Mouse (Mus musculus): ENCODE data around the gene Zfp580. TPM values are rescaled to one million over a fixed set of nuclear protein-coding genes. Genes with fewer than 3 reads are reported as not detected.
A peak's percentile ranks its signal among the peaks of the same experiment; 100 is the strongest.

The Zfp580 gene
- polyA plus RNA-seq, 1 experiment, result 29.9 TPM

- peak within 1 kb of the TSS; percentile 53 for H3K27ac ChIP-seq (ENCODE audit: control insufficient read depth, insufficient read depth, low read length)
- H3K27me3 ChIP-seq (ENCODE audit: control insufficient read depth, insufficient read depth, low read length), result no peaks in the 10 kb centered on the region
- no peaks in the 10 kb centered on the region for H3K36me3 ChIP-seq (ENCODE audit: control insufficient read depth, insufficient read depth, low read length)
- peak; percentile 42; the same call in 1 of the 2 replicates for TF ChIP-seq CTCF (IDR thresholded peaks at IDR 0.05; ENCODE audit: borderline replicate concordance, control insufficient read depth, extremely low read depth, insufficient read depth, low read length, poor library complexity)
- peak; percentile 65; the same call in 1 of the 2 replicates for TF ChIP-seq POLR2A (IDR thresholded peaks at IDR 0.05; ENCODE audit: control insufficient read depth, extremely low read depth, insufficient read depth, low read length, poor library complexity)
- peak within 1 kb of the TSS; percentile 78 for H3K4me3 ChIP-seq (ENCODE audit: control insufficient read depth, insufficient read depth, low read length)
- H3K4me1 ChIP-seq (replicated peaks; ENCODE audit: control insufficient read depth, insufficient read depth, low read length), result peaks cover 6% of the 10 kb centered on the region
- under 1% methylated on average over 48 of the region's 48 CpGs for WGBS
- peak; percentile 95 for DNase-seq
Measured at GRCm38 (mm10) chr7:5038109-5038732, 13.1 kb upstream of the Zfp580 start, which contains the start of gene Zfp784. Gene Zfp784, minus strand, starts transcription at chr7:5038446.

- TF ChIP-seq POLR2A (IDR thresholded peaks at IDR 0.05; ENCODE audit: control insufficient read depth, extremely low read depth, insufficient read depth, low read length, poor library complexity) (no peak), CTCF (IDR thresholded peaks at IDR 0.05; ENCODE audit: borderline replicate concordance, control insufficient read depth, extremely low read depth, insufficient read depth, low read length, poor library complexity) (no peak)
- no peaks in the 10 kb centered on the region for H3K27me3 ChIP-seq (ENCODE audit: control insufficient read depth, insufficient read depth, low read length)
- no peaks in the 10 kb centered on the region for H3K36me3 ChIP-seq (ENCODE audit: control insufficient read depth, insufficient read depth, low read length)
- no peak overlapping the region for H3K27ac ChIP-seq (ENCODE audit: control insufficient read depth, insufficient read depth, low read length)
- 33% methylated on average over 5 of the region's 5 CpGs for WGBS
- no peak for DNase-seq
- H3K4me3 ChIP-seq (ENCODE audit: control insufficient read depth, insufficient read depth, low read length), result no peak overlapping the region
- H3K4me1 ChIP-seq (replicated peaks; ENCODE audit: control insufficient read depth, insufficient read depth, low read length), result peaks cover 6% of the 10 kb centered on the region
Measured at GRCm38 (mm10) chr7:5038940-5039339, 12.4 kb upstream of the Zfp580 start.

GRCm38 (mm10) chr7:5044981-5045380, 6.4 kb upstream of the Zfp580 start:
- H3K27ac ChIP-seq (ENCODE audit: control insufficient read depth, insufficient read depth, low read length), result no peak overlapping the region
- no peak for DNase-seq
- WGBS, result 68% methylated on average over 2 of the region's 2 CpGs
- H3K36me3 ChIP-seq (ENCODE audit: control insufficient read depth, insufficient read depth, low read length), result no peaks in the 10 kb centered on the region
- peaks cover 7% of the 10 kb centered on the region for H3K4me1 ChIP-seq (replicated peaks; ENCODE audit: control insufficient read depth, insufficient read depth, low read length)
- H3K27me3 ChIP-seq (ENCODE audit: control insufficient read depth, insufficient read depth, low read length), result no peaks in the 10 kb centered on the region
- no peak overlapping the region for H3K4me3 ChIP-seq (ENCODE audit: control insufficient read depth, insufficient read depth, low read length)
- TF ChIP-seq CTCF (IDR thresholded peaks at IDR 0.05; ENCODE audit: borderline replicate concordance, control insufficient read depth, extremely low read depth, insufficient read depth, low read length, poor library complexity) (no peak), POLR2A (IDR thresholded peaks at IDR 0.05; ENCODE audit: control insufficient read depth, extremely low read depth, insufficient read depth, low read length, poor library complexity) (no peak)

- WGBS, result 72% methylated on average over 2 of the region's 2 CpGs
Measured at GRCm38 (mm10) chr7:5046112-5046511, 5.2 kb upstream of the Zfp580 start.

GRCm38 (mm10) chr7:5047313-5047712, 4.0 kb upstream of the Zfp580 start:
- no peak overlapping the region for H3K4me3 ChIP-seq (ENCODE audit: control insufficient read depth, insufficient read depth, low read length)
- TF ChIP-seq POLR2A (IDR thresholded peaks at IDR 0.05; ENCODE audit: control insufficient read depth, extremely low read depth, insufficient read depth, low read length, poor library complexity) (no peak), CTCF (IDR thresholded peaks at IDR 0.05; ENCODE audit: borderline replicate concordance, control insufficient read depth, extremely low read depth, insufficient read depth, low read length, poor library complexity) (no peak)
- H3K27me3 ChIP-seq (ENCODE audit: control insufficient read depth, insufficient read depth, low read length), result peaks cover 12% of the 10 kb centered on the region
- no peaks in the 10 kb centered on the region for H3K36me3 ChIP-seq (ENCODE audit: control insufficient read depth, insufficient read depth, low read length)
- 30% methylated on average over 2 of the region's 2 CpGs for WGBS
- DNase-seq, result peak; percentile 56
- H3K27ac ChIP-seq (ENCODE audit: control insufficient read depth, insufficient read depth, low read length), result no peak overlapping the region
- peaks cover 18% of the 10 kb centered on the region for H3K4me1 ChIP-seq (replicated peaks; ENCODE audit: control insufficient read depth, insufficient read depth, low read length)

More at GRCm38 (mm10) chr7:5046112-5046511, 5.2 kb upstream of the Zfp580 start:
- H3K4me3 ChIP-seq (ENCODE audit: control insufficient read depth, insufficient read depth, low read length), result no peak overlapping the region
- no peak for TF ChIP-seq POLR2A (IDR thresholded peaks at IDR 0.05; ENCODE audit: control insufficient read depth, extremely low read depth, insufficient read depth, low read length, poor library complexity)
- no peak for TF ChIP-seq CTCF (IDR thresholded peaks at IDR 0.05; ENCODE audit: borderline replicate concordance, control insufficient read depth, extremely low read depth, insufficient read depth, low read length, poor library complexity)
- no peak for DNase-seq
- no peaks in the 10 kb centered on the region for H3K36me3 ChIP-seq (ENCODE audit: control insufficient read depth, insufficient read depth, low read length)
- no peak overlapping the region for H3K27ac ChIP-seq (ENCODE audit: control insufficient read depth, insufficient read depth, low read length)
- H3K4me1 ChIP-seq (replicated peaks; ENCODE audit: control insufficient read depth, insufficient read depth, low read length), result peaks cover 10% of the 10 kb centered on the region
- H3K27me3 ChIP-seq (ENCODE audit: control insufficient read depth, insufficient read depth, low read length), result peaks cover 4% of the 10 kb centered on the region; the same call in 1 of the 2 replicates

GRCm38 (mm10) chr7:5052438-5052837, 1.1 kb downstream of the Zfp580 start:
- no peak for TF ChIP-seq POLR2A (IDR thresholded peaks at IDR 0.05; ENCODE audit: control insufficient read depth, extremely low read depth, insufficient read depth, low read length, poor library complexity)
- TF ChIP-seq CTCF (IDR thresholded peaks at IDR 0.05; ENCODE audit: borderline replicate concordance, control insufficient read depth, extremely low read depth, insufficient read depth, low read length, poor library complexity), result no peak
- Histone ChIP-seq H3K27me3 (ENCODE audit: control insufficient read depth, insufficient read depth, low read length) (peaks cover 43% of the 10 kb centered on the region), H3K27ac (ENCODE audit: control insufficient read depth, insufficient read depth, low read length) (no peak overlapping the region), H3K4me3 (ENCODE audit: control insufficient read depth, insufficient read depth, low read length) (no peak overlapping the region), H3K4me1 (replicated peaks; ENCODE audit: control insufficient read depth, insufficient read depth, low read length) (peaks cover 24% of the 10 kb centered on the region), H3K36me3 (ENCODE audit: control insufficient read depth, insufficient read depth, low read length) (no peaks in the 10 kb centered on the region)
- no peak for DNase-seq
- WGBS, result 9% methylated on average over 12 of the region's 12 CpGs
